Mouse (Mus musculus) myocyte (in vitro differentiated cells): ENCODE results near the gene Pold2. TPM values are rescaled to one million over a fixed set of nuclear protein-coding genes. Genes with fewer than 3 reads are reported as not detected.

Experiments used
- H3K27me3 ChIP-seq: one replicate; pipeline ENCODE4 v1.6.1; 2011; ENCODE audit not compliant: control insufficient read depth, insufficient read depth, insufficient read length
- H3K36me3 ChIP-seq: one replicate; pipeline ENCODE4 v1.6.1; 2011; ENCODE audit not compliant: control insufficient read depth, insufficient read depth
- H3K4me2 ChIP-seq: one replicate; pipeline ENCODE4 v1.6.1; 2011; ENCODE audit warnings: low read depth, control low read depth
- H3K4me3 ChIP-seq: one replicate; pipeline ENCODE4 v1.5.1; 2011; ENCODE audit warnings: mild to moderate bottlenecking, control low read depth, moderate library complexity
- H3K79me2 ChIP-seq: one replicate; pipeline ENCODE4 v1.6.1; 2011; ENCODE audit not compliant: control insufficient read depth, insufficient read depth
- H3ac ChIP-seq: one replicate; pipeline ENCODE4 v1.6.1; 2011; ENCODE audit not compliant: control insufficient read depth, insufficient read length
- CEBPB ChIP-seq: IDR thresholded peaks from 2 replicates; pipeline ENCODE4 v1.6.1; 2011; ENCODE audit warnings: mild to moderate bottlenecking, moderate library complexity; ENCODE audit not compliant: poor library complexity, insufficient read depth, severe bottlenecking
- E2F4 ChIP-seq: IDR thresholded peaks from one replicate; pipeline ENCODE4 v1.6.1; 2011; ENCODE audit warnings: mild to moderate bottlenecking, control low read depth, moderate library complexity; ENCODE audit not compliant: insufficient read depth
- MAX ChIP-seq: IDR thresholded peaks from one replicate; pipeline ENCODE4 v1.6.1; 2011; ENCODE audit warnings: low read depth, mild to moderate bottlenecking, control low read depth
- MYOD1 ChIP-seq, 3 experiments: IDR thresholded peaks; one replicate each; pipeline ENCODE4 v1.6.1; 2011; ENCODE audit warnings: control low read depth in 2 of 3, low read depth in 2 of 3, mild to moderate bottlenecking in 2 of 3, moderate library complexity in 1 of 3; ENCODE audit not compliant: insufficient read length in 2 of 3, control insufficient read depth in 1 of 3
- MYOG ChIP-seq, 3 experiments: IDR thresholded peaks; one replicate each; pipeline ENCODE4 v1.6.1; 2011; ENCODE audit warnings: control low read depth in 2 of 3, low read depth in 2 of 3, mild to moderate bottlenecking in 2 of 3; ENCODE audit not compliant: insufficient read length in 2 of 3, control insufficient read depth in 1 of 3, insufficient read depth in 1 of 3
- POLR2A ChIP-seq: IDR thresholded peaks from one replicate; pipeline ENCODE4 v1.6.1; 2011; ENCODE audit warnings: low read depth, mild to moderate bottlenecking, control low read depth, moderate library complexity; ENCODE audit not compliant: insufficient read length
- POLR2AphosphoS2 ChIP-seq: IDR thresholded peaks from one replicate; pipeline ENCODE4 v1.6.1; 2011; ENCODE audit warnings: low read depth, control low read depth; ENCODE audit not compliant: insufficient read length
- REST ChIP-seq: IDR thresholded peaks from one replicate; pipeline ENCODE4 v1.6.1; 2011; ENCODE audit warnings: mild to moderate bottlenecking, control low read depth, moderate library complexity; ENCODE audit not compliant: insufficient read depth, insufficient read length
- SRF ChIP-seq: IDR thresholded peaks from one replicate; pipeline ENCODE4 v1.6.1; 2011; ENCODE audit warnings: low read depth; ENCODE audit not compliant: control insufficient read depth, insufficient read length
- TCF12 ChIP-seq: IDR thresholded peaks from one replicate; pipeline ENCODE4 v1.6.1; 2011; ENCODE audit warnings: mild to moderate bottlenecking, control low read depth; ENCODE audit not compliant: poor library complexity, insufficient read depth, severe bottlenecking
- TCF3 ChIP-seq: IDR thresholded peaks from one replicate; pipeline ENCODE4 v1.6.1; 2011; ENCODE audit warnings: low read depth, control low read depth; ENCODE audit not compliant: insufficient read length
- USF1 ChIP-seq: IDR thresholded peaks from one replicate; pipeline ENCODE4 v1.6.1; 2011; ENCODE audit warnings: low read depth, mild to moderate bottlenecking, control low read depth, moderate library complexity
- polyA plus RNA-seq: library from polyadenylated mRNA; unstranded; fragments of >200 nt; fragmentation: generic; extraction: Trizol; gene quantifications from one replicate; pipeline ENCODE4 v1.2.1, GENCODE M21; 2012; ENCODE audit warnings: missing spikeins

The Pold2 gene
- polyA plus RNA-seq, 1 experiment, result 101 TPM

DNA sequence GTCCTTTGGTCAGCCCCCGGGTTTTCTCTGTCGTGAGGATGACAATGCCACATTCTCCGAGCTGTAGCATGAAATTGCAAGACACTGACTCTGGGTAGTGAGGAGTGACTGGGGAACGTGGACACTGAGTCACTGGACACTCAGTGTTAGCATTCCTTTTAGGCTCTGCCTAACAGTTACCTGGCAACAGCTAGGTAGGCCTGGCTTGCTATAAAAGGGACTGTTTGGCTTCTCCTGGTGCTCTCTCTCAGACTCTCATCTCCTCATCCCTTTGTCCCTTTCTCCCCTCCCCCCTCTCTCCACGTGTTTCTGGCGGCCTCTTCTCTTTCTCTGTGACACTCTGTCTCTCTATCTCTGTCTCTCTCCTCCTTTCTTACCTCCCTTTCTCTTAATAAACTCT, 24.3 kb upstream of the Pold2 start:
- no peak overlapping the region for H3K4me3 ChIP-seq
- no peak overlapping the region for H3ac ChIP-seq
- peaks cover 10% of the 10 kb centered on the region for H3K27me3 ChIP-seq
- H3K79me2 ChIP-seq, result no peaks in the 10 kb centered on the region
- H3K4me2 ChIP-seq, result no peak overlapping the region
- no peak for TF ChIP-seq MYOD1 (IDR thresholded peaks at IDR 0.05; ENCODE audit: control insufficient read depth in 1 of 3, insufficient read length in 2 of 3, low read depth in 2 of 3)
- no peak for TF ChIP-seq E2F4
- TF ChIP-seq POLR2A, result no peak
- TF ChIP-seq TCF12, result no peak
- TF ChIP-seq MYOG (IDR thresholded peaks at IDR 0.05; ENCODE audit: control insufficient read depth in 1 of 3, insufficient read depth in 1 of 3, insufficient read length in 2 of 3, low read depth in 2 of 3), result no peak
- no peak for TF ChIP-seq CEBPB
- no peak for TF ChIP-seq MAX
- no peak for TF ChIP-seq POLR2AphosphoS2
- TF ChIP-seq TCF3, result no peak
- H3K36me3 ChIP-seq, result no peaks in the 10 kb centered on the region

DNA sequence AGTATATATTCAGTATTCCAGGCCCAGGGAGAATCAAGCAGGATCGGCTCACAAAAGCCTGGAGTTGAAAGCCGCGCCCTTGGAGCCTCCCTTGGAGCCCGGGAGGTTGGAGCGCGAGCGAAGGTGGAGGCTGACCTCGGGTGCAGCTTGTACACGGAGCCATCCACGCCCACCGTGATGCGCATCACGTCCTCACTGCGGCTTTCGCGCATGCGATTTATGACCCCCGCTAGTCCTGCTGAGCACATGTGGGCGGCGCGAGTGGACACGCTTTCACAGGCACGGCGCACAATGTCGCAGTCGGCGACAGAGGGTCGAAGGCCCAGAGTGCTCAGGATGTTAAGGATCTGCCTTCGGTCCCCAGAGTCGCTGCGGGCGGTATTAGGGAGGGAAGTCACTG, 23.9 kb upstream of the Pold2 start:
- peaks cover 10% of the 10 kb centered on the region for H3K27me3 ChIP-seq
- H3K79me2 ChIP-seq, result no peaks in the 10 kb centered on the region
- TF ChIP-seq TCF3 (no peak), REST (no peak), TCF12 (no peak), E2F4 (no peak), USF1 (no peak), MYOD1 (IDR thresholded peaks at IDR 0.05; ENCODE audit: control insufficient read depth in 1 of 3, insufficient read length in 2 of 3, low read depth in 2 of 3) (no peak), CEBPB (no peak), SRF (no peak), POLR2A (no peak), MYOG (IDR thresholded peaks at IDR 0.05; ENCODE audit: control insufficient read depth in 1 of 3, insufficient read depth in 1 of 3, insufficient read length in 2 of 3, low read depth in 2 of 3) (no peak), POLR2AphosphoS2 (no peak), MAX (no peak)
- no peak overlapping the region for H3K4me3 ChIP-seq
- H3ac ChIP-seq, result no peak overlapping the region
- no peak overlapping the region for H3K4me2 ChIP-seq
- no peaks in the 10 kb centered on the region for H3K36me3 ChIP-seq

DNA sequence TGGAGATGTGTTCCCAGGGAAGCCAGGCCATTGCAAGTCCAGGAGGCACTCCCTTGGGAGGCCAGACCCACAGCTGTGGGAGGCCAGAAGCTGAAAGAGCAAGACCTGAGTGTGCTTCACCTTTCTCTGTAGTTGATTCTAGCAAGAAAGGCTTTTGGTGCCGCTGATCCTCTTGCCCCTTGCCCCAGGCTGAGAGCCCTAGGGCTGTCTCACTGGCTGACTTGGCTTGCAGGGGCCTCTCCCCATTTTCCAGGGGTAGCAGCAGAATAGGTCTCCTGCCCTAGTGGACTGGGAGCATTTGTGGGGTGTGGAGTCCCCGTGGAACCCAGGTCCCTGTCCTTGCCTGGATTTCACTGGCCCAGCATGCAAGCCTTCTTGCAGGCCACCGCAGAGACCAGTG, 23.2 kb upstream of the Pold2 start:
- Histone ChIP-seq H3K4me2 (no peak overlapping the region), H3K36me3 (no peaks in the 10 kb centered on the region), H3K4me3 (no peak overlapping the region), H3ac (no peak overlapping the region), H3K79me2 (no peaks in the 10 kb centered on the region), H3K27me3 (peaks cover 10% of the 10 kb centered on the region)
- no peak for TF ChIP-seq REST
- TF ChIP-seq CEBPB, result no peak
- TF ChIP-seq USF1, result no peak
- TF ChIP-seq MAX, result no peak
- TF ChIP-seq SRF, result no peak
- TF ChIP-seq POLR2AphosphoS2, result no peak
- no peak for TF ChIP-seq E2F4
- no peak for TF ChIP-seq POLR2A
- TF ChIP-seq TCF3, result no peak
- TF ChIP-seq TCF12, result no peak

DNA sequence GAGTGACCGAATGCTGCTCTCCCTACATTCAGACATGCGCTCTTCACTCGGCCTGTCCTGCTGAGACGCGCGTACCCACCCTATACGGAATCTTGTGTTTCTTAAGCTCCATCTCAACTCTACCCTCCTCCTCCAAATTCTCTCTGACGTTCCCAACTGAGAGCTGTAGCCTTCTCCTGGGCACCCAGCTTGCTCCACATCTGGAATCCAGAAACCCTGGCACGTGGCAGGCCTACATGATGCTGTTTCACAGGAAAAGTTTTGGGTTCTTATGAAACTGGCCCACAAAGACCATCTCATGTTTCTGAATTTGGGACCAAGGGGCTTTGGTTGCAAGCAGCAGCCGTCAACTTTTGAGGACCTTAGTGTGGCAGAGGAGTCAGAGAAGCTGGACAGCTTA, 21.2 kb upstream of the Pold2 start:
- Histone ChIP-seq H3ac (no peak overlapping the region), H3K4me2 (no peak overlapping the region), H3K79me2 (no peaks in the 10 kb centered on the region), H3K36me3 (no peaks in the 10 kb centered on the region), H3K27me3 (peaks cover 10% of the 10 kb centered on the region), H3K4me3 (no peak overlapping the region)
- no peak for TF ChIP-seq POLR2A
- no peak for TF ChIP-seq USF1
- no peak for TF ChIP-seq MAX
- no peak for TF ChIP-seq REST
- no peak for TF ChIP-seq MYOD1 (IDR thresholded peaks at IDR 0.05; ENCODE audit: control insufficient read depth in 1 of 3, insufficient read length in 2 of 3, low read depth in 2 of 3)
- no peak for TF ChIP-seq E2F4
- no peak for TF ChIP-seq TCF3

DNA sequence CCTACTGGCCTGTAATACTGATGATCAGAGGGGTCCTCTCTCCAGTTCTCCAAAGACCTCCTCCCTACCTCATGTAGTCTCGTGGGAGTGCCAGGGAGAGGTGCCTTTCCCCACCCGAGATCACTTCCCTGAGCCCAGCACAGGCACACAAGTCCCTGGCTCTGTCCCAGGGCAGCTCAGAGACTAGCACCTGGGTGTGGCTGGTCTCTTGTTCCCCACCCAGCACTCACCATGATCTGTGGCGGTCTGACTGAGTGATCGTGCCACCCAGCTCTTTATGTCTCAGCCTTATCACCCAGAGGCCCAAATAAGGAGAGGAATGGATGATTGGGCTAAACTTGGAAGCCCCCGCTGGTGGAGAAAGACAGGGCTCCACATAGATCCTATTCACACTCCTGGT, 20.4 kb upstream of the Pold2 start, which contains the start of gene Myl7:
TSS of gene Myl7 (minus strand) at position 252 of the 400 bp plus-strand sequence.
- H3K27me3 ChIP-seq, result peaks cover 10% of the 10 kb centered on the region
- TF ChIP-seq TCF12, result no peak
- TF ChIP-seq USF1, result no peak
- H3K79me2 ChIP-seq, result no peaks in the 10 kb centered on the region
- H3K4me2 ChIP-seq, result no peak within 1 kb of the TSS
- H3K4me3 ChIP-seq, result no peak within 1 kb of the TSS
- H3K36me3 ChIP-seq, result no peaks in the 10 kb centered on the region
- no peak within 1 kb of the TSS for H3ac ChIP-seq
